Mouse (Mus musculus) small intestine, adult 2 months (tissue): Measurements from ENCODE around the gene Myl3. TPM values are rescaled to one million over a fixed set of nuclear protein-coding genes. Genes with fewer than 3 reads are reported as not detected.

ENCODE experiments used
- H3K27ac ChIP-seq: fragments of 200-500 bp; 2 replicates; pipeline ENCODE4 v1.5.1; 2012; ENCODE audit warnings: low read depth, low read length, control low read depth, inconsistent platforms; ENCODE audit not compliant: insufficient read depth
- H3K27me3 ChIP-seq: fragments of 200-500 bp; 2 replicates; pipeline ENCODE4 v1.6.1; 2012; ENCODE audit warnings: mild to moderate bottlenecking, moderate library complexity, low read length, inconsistent platforms; ENCODE audit not compliant: control insufficient read depth, insufficient read depth
- H3K36me3 ChIP-seq: fragments of 200-500 bp; 2 replicates; pipeline ENCODE4 v1.6.1; 2012; ENCODE audit warnings: mild to moderate bottlenecking, low read length, control low read depth, inconsistent platforms; ENCODE audit not compliant: control insufficient read depth, insufficient read depth
- H3K4me1 ChIP-seq: fragments of 200-500 bp; 2 replicates; pipeline ENCODE4 v1.6.1; 2012; ENCODE audit warnings: low read length, inconsistent platforms, mixed read lengths; ENCODE audit not compliant: control insufficient read depth, insufficient read depth, insufficient read length
- H3K4me3 ChIP-seq: fragments of 200-500 bp; 2 replicates; pipeline ENCODE4 v1.5.1; 2012; ENCODE audit warnings: low read depth, mild to moderate bottlenecking, control low read depth, inconsistent platforms, low read length, moderate library complexity
- CTCF ChIP-seq: fragments of 200-500 bp; IDR thresholded peaks from 2 replicates; pipeline ENCODE4 v1.5.1; 2012; ENCODE audit warnings: low read depth, mild to moderate bottlenecking, control low read depth, inconsistent platforms, low read length, moderate library complexity, mixed read lengths; ENCODE audit not compliant: insufficient replicate concordance, insufficient read length; ENCODE audit errors: extremely low read depth
- POLR2A ChIP-seq: fragments of 200-500 bp; IDR thresholded peaks from 2 replicates; pipeline ENCODE4 v1.6.1; 2012; ENCODE audit warnings: low read depth, mild to moderate bottlenecking, control low read depth, inconsistent platforms, low read length, moderate library complexity
- WGBS: fragments of 180-500 bp; shearing (Covaris S2); methylation state at CpG from one replicate; pipeline ENCODE4 v1.1.7; 2018; 5-methylcytosine and 5-hydroxymethylcytosine counted together
- polyA plus RNA-seq: library from polyadenylated mRNA; depleted of rRNA; stranded (reverse); fragments of >200 nt; gene quantifications from 2 replicates; pipeline ENCODE4 v1.2.3, GENCODE M21; 2012

The Myl3 gene
- polyA plus RNA-seq, 1 experiment = not detected

DNA sequence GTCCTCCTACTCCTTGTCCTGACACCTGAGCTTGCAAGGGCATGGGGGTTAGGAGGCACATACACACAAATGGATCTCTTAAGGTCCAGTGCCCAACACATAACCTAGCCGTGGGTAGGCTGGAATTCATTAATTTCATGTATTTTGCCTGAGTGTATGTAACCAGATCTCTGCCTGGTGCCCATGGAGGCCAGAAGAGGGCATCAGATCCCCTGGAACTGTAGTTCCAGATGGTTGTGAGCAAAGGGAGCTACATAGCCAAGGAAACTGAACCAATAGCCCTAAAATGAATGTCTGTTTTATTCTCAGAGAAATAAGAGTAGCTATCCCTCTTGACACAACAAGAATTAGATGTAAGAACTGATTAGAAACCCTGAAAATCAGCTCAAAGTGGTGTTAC is 26.2 kb upstream of the Myl3 start:
- Histone ChIP-seq H3K4me3 (no peak overlapping the region), H3K27ac (no peak overlapping the region), H3K27me3 (no peaks in the 10 kb centered on the region), H3K4me1 (peaks cover 3% of the 10 kb centered on the region; the same call in 1 of the 2 replicates), H3K36me3 (peaks cover 24% of the 10 kb centered on the region)
- TF ChIP-seq POLR2A (no peak), CTCF (peak; percentile 26; the same call in 1 of the 2 replicates)
- WGBS = 78% methylated on average over 1 of the region's 1 CpGs

GRCm38 (mm10) chr9:110716775-110717174 is 24.9 kb upstream of the Myl3 start:
- peaks cover 15% of the 10 kb centered on the region for H3K36me3 ChIP-seq
- 47% methylated on average over 4 of the region's 4 CpGs for WGBS
- no peak overlapping the region for H3K27ac ChIP-seq
- H3K4me3 ChIP-seq = no peak overlapping the region
- no peak for TF ChIP-seq POLR2A
- peak; percentile 58; the same call in 1 of the 2 replicates for TF ChIP-seq CTCF
- no peaks in the 10 kb centered on the region for H3K27me3 ChIP-seq
- H3K4me1 ChIP-seq = peaks cover 3% of the 10 kb centered on the region; the same call in 1 of the 2 replicates

DNA sequence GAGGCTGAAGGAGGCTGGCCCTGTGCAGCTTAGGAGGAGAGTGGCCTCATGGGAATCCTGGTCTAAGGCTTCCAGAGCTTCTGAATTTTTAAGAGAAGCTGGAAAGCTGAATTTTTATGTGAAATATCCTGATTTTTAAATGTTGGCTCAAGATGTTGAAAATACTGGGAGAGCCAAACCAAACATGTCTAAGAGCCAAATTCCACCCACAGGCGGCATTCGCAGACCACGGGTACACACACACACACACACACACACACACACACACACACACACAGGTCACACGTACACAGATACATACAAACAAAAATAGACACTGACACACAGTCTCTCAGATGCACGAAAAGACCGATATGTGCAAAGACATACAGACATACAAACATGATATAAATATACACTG is 23.6 kb upstream of the Myl3 start:
- no peak overlapping the region for H3K27ac ChIP-seq
- peaks cover 9% of the 10 kb centered on the region for H3K36me3 ChIP-seq
- TF ChIP-seq CTCF (no peak), POLR2A (no peak)
- 89% methylated on average over 6 of the region's 6 CpGs for WGBS
- peaks cover under 1% of the 10 kb centered on the region; the same call in 1 of the 2 replicates for H3K4me1 ChIP-seq
- H3K4me3 ChIP-seq = no peak overlapping the region
- no peaks in the 10 kb centered on the region for H3K27me3 ChIP-seq

- 79% methylated on average over 3 of the region's 3 CpGs for WGBS
- TF ChIP-seq POLR2A (no peak), CTCF (no peak)
- Histone ChIP-seq H3K4me3 (no peak overlapping the region), H3K27me3 (no peaks in the 10 kb centered on the region), H3K36me3 (peaks cover 9% of the 10 kb centered on the region), H3K4me1 (no peaks in the 10 kb centered on the region), H3K27ac (no peak overlapping the region)
Measured at GRCm38 (mm10) chr9:110718810-110719209, 22.9 kb upstream of the Myl3 start.

GRCm38 (mm10) chr9:110719977-110720376 is 21.7 kb upstream of the Myl3 start:
- Histone ChIP-seq H3K27me3 (no peaks in the 10 kb centered on the region), H3K4me3 (no peak overlapping the region), H3K27ac (no peak overlapping the region), H3K4me1 (no peaks in the 10 kb centered on the region), H3K36me3 (peaks cover 5% of the 10 kb centered on the region)
- 59% methylated on average over 5 of the region's 5 CpGs for WGBS
- TF ChIP-seq CTCF = no peak
- TF ChIP-seq POLR2A = no peak

- no peak overlapping the region for H3K4me3 ChIP-seq
- no peaks in the 10 kb centered on the region for H3K4me1 ChIP-seq
- no peak for TF ChIP-seq POLR2A
- TF ChIP-seq CTCF = no peak
- 85% methylated on average over 10 of the region's 10 CpGs for WGBS
- H3K27me3 ChIP-seq = no peaks in the 10 kb centered on the region; the same call in 1 of the 2 replicates
- H3K36me3 ChIP-seq = no peaks in the 10 kb centered on the region
- no peak overlapping the region for H3K27ac ChIP-seq
Measured at GRCm38 (mm10) chr9:110722060-110722459, 19.6 kb upstream of the Myl3 start.

GRCm38 (mm10) chr9:110725721-110726135 is 15.9 kb upstream of the Myl3 start:
- no peak for TF ChIP-seq POLR2A
- TF ChIP-seq CTCF = no peak
- H3K36me3 ChIP-seq = no peaks in the 10 kb centered on the region
- no peaks in the 10 kb centered on the region; the same call in 1 of the 2 replicates for H3K27me3 ChIP-seq
- no peaks in the 10 kb centered on the region for H3K4me1 ChIP-seq
- H3K27ac ChIP-seq = no peak overlapping the region
- no peak overlapping the region for H3K4me3 ChIP-seq
- 54% methylated on average over 9 of the region's 9 CpGs for WGBS

- TF ChIP-seq POLR2A (no peak), CTCF (no peak)
- no peak overlapping the region for H3K4me3 ChIP-seq
- no peak overlapping the region for H3K27ac ChIP-seq
- no peaks in the 10 kb centered on the region for H3K4me1 ChIP-seq
- H3K36me3 ChIP-seq = no peaks in the 10 kb centered on the region
- WGBS = 66% methylated on average over 33 of the region's 33 CpGs
- H3K27me3 ChIP-seq = no peaks in the 10 kb centered on the region; the same call in 1 of the 2 replicates
Measured at GRCm38 (mm10) chr9:110726867-110727266, 14.8 kb upstream of the Myl3 start.
